Mouse (Mus musculus) heart, embryonic 11.5 days (tissue): ENCODE data around the gene Gm5592. TPM values are rescaled to one million over a fixed set of nuclear protein-coding genes. Genes with fewer than 3 reads are reported as not detected.
"Not testable (repeated sequence)": the region's sequence is repeated elsewhere in the genome, so short reads cannot be mapped to it uniquely, and the experiment has no call there.

Experiments
- ATAC-seq: fragments of 200-750 bp; cut with Nextera tagmentation; replicated peaks from 2 replicates; pipeline ENCODE4 v1.8.0; 2017; ENCODE audit warnings: moderate library complexity; ENCODE audit not compliant: insufficient number of reproducible peaks, low FRiP score, low TSS enrichment
- H3K27ac ChIP-seq: fragments of 300-500 bp; sonication (generic); 2 replicates; pipeline ENCODE4 v1.5.1; 2014; ENCODE audit warnings: mild to moderate bottlenecking, low read depth, low read length
- H3K27me3 ChIP-seq: fragments of 300-500 bp; sonication (generic); 2 replicates; pipeline ENCODE4 v1.6.1; 2014; ENCODE audit warnings: mild to moderate bottlenecking, low read length, mixed read lengths; ENCODE audit not compliant: control insufficient read depth, insufficient read depth
- H3K36me3 ChIP-seq: fragments of 300-500 bp; sonication (generic); 2 replicates; pipeline ENCODE4 v1.6.1; 2014; ENCODE audit warnings: mild to moderate bottlenecking, low read length, moderate library complexity, mixed read lengths; ENCODE audit not compliant: control insufficient read depth, insufficient read depth
- H3K4me1 ChIP-seq: fragments of 300-500 bp; sonication (generic); 2 replicates; pipeline ENCODE4 v1.6.1; 2014; ENCODE audit warnings: low read length; ENCODE audit not compliant: control insufficient read depth, insufficient read depth
- H3K4me2 ChIP-seq: fragments of 300-500 bp; sonication (generic); 2 replicates; pipeline ENCODE4 v1.6.1; 2014; ENCODE audit warnings: mild to moderate bottlenecking, moderate library complexity
- H3K4me3 ChIP-seq: fragments of 300-500 bp; sonication (generic); 2 replicates; pipeline ENCODE4 v1.5.1; 2014; ENCODE audit warnings: low read depth, low read length
- H3K9ac ChIP-seq: fragments of 300-500 bp; sonication (generic); 2 replicates; pipeline ENCODE4 v1.6.1; 2014; ENCODE audit warnings: mild to moderate bottlenecking, low read depth, low read length, moderate library complexity
- H3K9me3 ChIP-seq: fragments of 300-500 bp; sonication (generic); replicated peaks from 2 replicates; pipeline ENCODE4 v1.6.1; 2016; ENCODE audit warnings: low read length; ENCODE audit not compliant: control insufficient read depth
- WGBS: fragments of 180-500 bp; shearing (Covaris S2); extraction: QIAGEN DNeasy Blood & Tissue Kit; methylation state at CpG from one replicate; pipeline ENCODE4 v1.1.7; 2014; ENCODE audit not compliant: insufficient replicate concordance; 5-methylcytosine and 5-hydroxymethylcytosine counted together
- polyA plus RNA-seq: library from polyadenylated mRNA; unstranded; fragments of >200 nt; fragmentation: Nextera tagmentation; extraction: Ambion mirVana; gene quantifications from 2 replicates; pipeline ENCODE4 v1.2.1, GENCODE M21; 2014

Gm5592 gene
- polyA plus RNA-seq: not detected in 2 replicates

DNA sequence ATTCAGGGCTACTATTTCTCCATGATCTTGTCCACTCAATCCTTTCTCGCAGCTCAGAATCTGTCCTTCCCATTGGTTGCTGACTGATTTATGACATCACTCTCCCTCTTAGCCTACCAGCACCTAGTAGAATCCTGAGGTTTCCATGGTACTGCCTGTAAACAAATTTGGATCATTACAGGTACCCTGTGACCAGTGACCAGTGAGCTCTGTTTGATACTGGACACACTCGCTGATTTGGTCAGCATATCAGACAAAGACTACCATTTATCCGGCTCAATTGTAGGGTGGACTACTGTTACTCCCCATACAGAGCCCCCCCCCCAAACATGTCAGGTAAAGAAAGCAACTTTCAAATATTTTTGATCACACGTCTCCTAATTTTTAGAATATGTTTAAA lies at the start of gene Gm5592:
Gene Gm5592 (plus strand): TSS at position 301 of the 400 bp plus-strand sequence.
- not testable (repeated sequence) for H3K27me3 ChIP-seq, ATAC-seq, H3K9me3 ChIP-seq, H3K4me2 ChIP-seq, H3K9ac ChIP-seq, H3K4me3 ChIP-seq, H3K4me1 ChIP-seq, H3K36me3 ChIP-seq, H3K27ac ChIP-seq
- WGBS: 80% methylated on average over 4 of the region's 4 CpGs

DNA sequence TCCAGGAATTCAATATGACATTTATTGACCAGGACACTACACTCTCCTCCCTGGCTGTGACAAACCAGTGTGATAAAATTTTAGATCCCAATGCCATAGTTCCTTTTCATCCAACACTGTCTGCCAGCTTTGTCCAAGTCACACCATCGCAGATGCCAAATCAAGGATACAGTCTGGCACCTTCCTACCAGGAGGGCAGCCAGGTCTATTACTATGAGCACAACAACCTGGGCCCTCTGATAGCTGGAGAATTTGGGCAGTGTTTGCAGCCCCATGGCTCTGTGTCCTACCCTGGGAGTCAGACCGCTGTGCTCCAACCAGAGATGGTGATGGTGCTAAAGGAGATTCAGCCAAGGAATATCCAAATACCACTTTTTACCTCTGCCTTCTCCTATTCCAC lies 2.2 kb downstream of the Gm5592 start:
- WGBS: 85% methylated on average over 2 of the region's 2 CpGs
- not testable (repeated sequence) for H3K4me1 ChIP-seq, H3K9ac ChIP-seq, H3K36me3 ChIP-seq, H3K4me3 ChIP-seq, H3K27ac ChIP-seq, H3K4me2 ChIP-seq, H3K27me3 ChIP-seq, ATAC-seq, H3K9me3 ChIP-seq

DNA sequence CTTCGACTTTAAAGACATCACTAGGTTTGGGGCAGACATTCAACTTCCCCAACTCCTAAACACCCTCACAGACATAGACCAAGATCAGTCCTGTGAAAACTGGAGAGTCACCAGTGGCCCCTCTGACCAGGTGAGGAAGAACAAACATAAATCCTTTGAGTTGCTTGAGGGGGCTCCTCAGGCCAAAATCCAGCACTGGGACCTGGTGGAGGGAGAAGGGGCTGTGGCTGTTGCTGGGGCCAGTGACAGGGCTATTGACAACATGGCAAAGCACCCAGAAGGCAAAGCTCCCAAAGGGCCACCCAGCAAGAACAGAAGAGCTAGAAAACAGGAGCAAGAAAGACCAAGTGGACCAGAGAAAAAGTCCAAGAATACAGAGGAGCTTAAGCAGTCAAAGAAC lies 4.2 kb downstream of the Gm5592 start:
- ATAC-seq: not testable (repeated sequence)
- no CpG with 5 or more reads among the region's 1 CpGs for WGBS

DNA sequence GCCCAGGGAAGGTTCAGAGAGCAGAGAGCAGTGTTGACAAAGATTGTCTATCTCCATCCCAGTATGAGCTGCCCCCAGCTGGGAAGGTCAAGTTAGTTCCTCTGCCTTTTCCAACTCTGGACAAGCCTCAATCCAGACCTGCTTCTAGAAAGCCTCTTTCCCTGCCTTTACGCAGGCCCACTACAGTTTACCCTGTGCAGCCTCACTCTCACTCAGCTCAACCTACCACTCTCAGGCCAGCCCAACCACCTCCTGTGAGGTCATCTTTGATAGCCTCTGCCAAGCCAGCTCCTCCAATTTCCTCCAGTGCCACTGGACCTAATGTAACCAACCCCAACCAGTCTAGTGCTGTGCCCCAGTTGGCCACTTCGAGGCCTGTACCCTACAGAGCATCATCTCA lies 4.9 kb downstream of the Gm5592 start:
- not testable (repeated sequence) for H3K9ac ChIP-seq, ATAC-seq, H3K36me3 ChIP-seq, H3K27me3 ChIP-seq, H3K4me1 ChIP-seq, H3K9me3 ChIP-seq, H3K4me2 ChIP-seq, H3K4me3 ChIP-seq, H3K27ac ChIP-seq
- WGBS: 69% methylated on average over 2 of the region's 2 CpGs

More for the DNA sequence above, 4.2 kb downstream of the Gm5592 start:
- not testable (repeated sequence) for H3K27ac ChIP-seq, H3K9me3 ChIP-seq, H3K36me3 ChIP-seq, H3K27me3 ChIP-seq, H3K4me3 ChIP-seq, H3K4me2 ChIP-seq, H3K9ac ChIP-seq, H3K4me1 ChIP-seq

DNA sequence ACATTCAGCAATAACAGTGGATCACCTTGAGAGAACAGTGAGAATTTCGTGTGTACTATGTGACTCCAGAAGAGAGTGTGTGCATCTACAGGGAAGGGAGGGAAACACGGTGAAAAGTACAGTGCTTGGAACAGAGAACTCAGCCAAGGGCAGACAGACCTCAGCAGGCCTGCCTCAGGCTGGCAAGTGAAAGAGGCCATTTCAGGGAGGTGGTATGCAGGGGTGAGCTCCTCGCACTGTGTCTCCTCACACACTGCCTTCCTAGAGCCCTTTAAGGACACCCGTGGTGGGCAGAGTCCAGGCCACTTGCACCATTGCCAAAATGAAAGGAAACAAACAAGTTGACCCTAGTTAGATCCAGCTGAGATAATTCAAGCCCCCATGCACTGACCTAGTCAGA lies 40.0 kb downstream of the Gm5592 start:
- H3K9ac ChIP-seq: no peak overlapping the region
- H3K4me1 ChIP-seq: no peaks in the 10 kb centered on the region
- no peaks in the 10 kb centered on the region for H3K36me3 ChIP-seq
- ATAC-seq: no peak
- no peak overlapping the region for H3K27ac ChIP-seq
- no peak overlapping the region for H3K4me2 ChIP-seq
- H3K27me3 ChIP-seq: no peaks in the 10 kb centered on the region
- 57% methylated on average over 4 of the region's 4 CpGs for WGBS
- H3K4me3 ChIP-seq: no peak overlapping the region
- peaks cover 2% of the 10 kb centered on the region; the same call in 1 of the 2 replicates for H3K9me3 ChIP-seq

Other genes starting within 250 kb of the Gm5592 start
- not detected in 2 replicates for gene 4930433I11Rik, start 166.3 kb upstream of the Gm5592 start, polyA plus RNA-seq
- gene Gm4884, start 121.1 kb upstream of the Gm5592 start, polyA plus RNA-seq: not detected in 2 replicates
- 10.3 and 10.4 TPM in 2 replicates for gene AI987944, start 239.5 kb downstream of the Gm5592 start, polyA plus RNA-seq